Mouse (Mus musculus) midbrain, embryonic 12.5 days (tissue): ENCODE data around the gene Ankrd40. TPM values are rescaled to one million over a fixed set of nuclear protein-coding genes. Genes with fewer than 3 reads are reported as not detected.

Experiments
- ATAC-seq: fragments of 200-750 bp; cut with Nextera tagmentation; 2 replicates; pipeline ENCODE4 v1.8.0; 2017; ENCODE audit warnings: low read depth, moderate TSS enrichment, moderate library complexity; ENCODE audit not compliant: low FRiP score
- H3K27ac ChIP-seq: fragments of 300-500 bp; sonication (generic); replicated peaks from 2 replicates; pipeline ENCODE4 v1.5.1; 2016; ENCODE audit warnings: mild to moderate bottlenecking
- H3K27me3 ChIP-seq: fragments of 300-500 bp; sonication (generic); 2 replicates; pipeline ENCODE4 v1.6.1; 2016; ENCODE audit warnings: mild to moderate bottlenecking
- H3K36me3 ChIP-seq: fragments of 300-500 bp; sonication (generic); 2 replicates; pipeline ENCODE4 v1.6.1; 2016
- H3K4me1 ChIP-seq: fragments of 300-500 bp; sonication (generic); 2 replicates; pipeline ENCODE4 v1.6.1; 2016
- H3K4me2 ChIP-seq: fragments of 300-500 bp; sonication (generic); replicated peaks from 2 replicates; pipeline ENCODE4 v1.6.1; 2016; ENCODE audit warnings: mild to moderate bottlenecking, moderate library complexity
- H3K4me3 ChIP-seq: fragments of 300-500 bp; sonication (generic); 2 replicates; pipeline ENCODE4 v1.5.1; 2016; ENCODE audit warnings: mild to moderate bottlenecking
- H3K9ac ChIP-seq: fragments of 300-500 bp; sonication (generic); replicated peaks from 2 replicates; pipeline ENCODE4 v1.6.1; 2016; ENCODE audit warnings: mild to moderate bottlenecking, moderate library complexity
- H3K9me3 ChIP-seq: fragments of 300-500 bp; sonication (generic); 2 replicates; pipeline ENCODE4 v1.6.1; 2016; ENCODE audit warnings: mild to moderate bottlenecking
- WGBS: fragments of 180-500 bp; shearing (Covaris S2); methylation state at CpG from one replicate; pipeline ENCODE4 v1.1.7; 2016; 5-methylcytosine and 5-hydroxymethylcytosine counted together
- polyA plus RNA-seq: library from polyadenylated mRNA; unstranded; fragments of >200 nt; fragmentation: Nextera tagmentation; extraction: Ambion mirVana; gene quantifications from 2 replicates; pipeline ENCODE4 v1.2.1, GENCODE M21; 2016

Ankrd40 gene
- polyA plus RNA-seq, 1 experiment from 2014 or later, result 19.7 TPM

DNA sequence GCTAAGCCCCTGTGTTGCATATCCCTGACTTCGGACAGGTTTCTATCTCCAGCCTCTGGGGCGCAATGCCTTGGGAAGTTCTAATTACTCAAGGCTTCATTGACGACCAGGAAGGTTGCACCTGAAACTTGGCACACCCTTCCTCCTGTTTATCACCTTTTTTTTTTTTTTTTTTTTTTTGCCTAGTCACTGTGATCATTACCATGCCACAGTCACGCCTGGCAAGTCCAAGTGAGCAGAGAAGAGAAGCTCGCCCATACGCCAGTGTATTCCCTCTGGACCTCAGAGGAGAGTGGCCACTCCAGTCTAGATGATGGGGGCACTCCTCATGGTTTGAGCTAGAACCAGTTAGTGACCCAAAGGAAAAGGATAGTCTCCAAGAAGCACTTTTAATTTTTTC is 63.0 kb downstream of the Ankrd40 start:
- Histone ChIP-seq H3K36me3 (no peaks in the 10 kb centered on the region), H3K4me2 (no peak overlapping the region), H3K27me3 (peaks cover 37% of the 10 kb centered on the region), H3K4me3 (no peak overlapping the region), H3K27ac (no peak overlapping the region), H3K9ac (no peak overlapping the region), H3K4me1 (peaks cover 12% of the 10 kb centered on the region), H3K9me3 (no peaks in the 10 kb centered on the region)
- WGBS, result 92% methylated on average over 6 of the region's 6 CpGs
- ATAC-seq, result no peak

Other genes starting within 250 kb of the Ankrd40 start
- gene Tob1, start 116.5 kb upstream of the Ankrd40 start, polyA plus RNA-seq, result 36.7 and 38.3 TPM in 2 replicates
- gene Wfikkn2, start 82.0 kb upstream of the Ankrd40 start, polyA plus RNA-seq, result 3.8 and 4.5 TPM in 2 replicates
- 0.32 and 0.42 TPM in 2 replicates for gene Gm21885, start 46.1 kb upstream of the Ankrd40 start, polyA plus RNA-seq
- 145 and 162 TPM in 2 replicates for gene Luc7l3, start 6.0 kb upstream of the Ankrd40 start, polyA plus RNA-seq
- gene Abcc3, start 65.0 kb downstream of the Ankrd40 start, polyA plus RNA-seq, result 0.57 and 0.89 TPM in 2 replicates
- 16.2 and 16.5 TPM in 2 replicates for gene Cacna1g, start 146.2 kb downstream of the Ankrd40 start, polyA plus RNA-seq
- gene Spata20, start 158.2 kb downstream of the Ankrd40 start, polyA plus RNA-seq, result 0.36 TPM in 1 of 2 replicates, not detected in the other
- gene Epn3, start 172.0 kb downstream of the Ankrd40 start, polyA plus RNA-seq, result 0.47 and 0.68 TPM in 2 replicates
- gene Mycbpap, start 193.7 kb downstream of the Ankrd40 start, polyA plus RNA-seq, result 2.9 and 4.9 TPM in 2 replicates
- gene Rsad1, start 221.3 kb downstream of the Ankrd40 start, polyA plus RNA-seq, result 4.3 and 5.4 TPM in 2 replicates
- 0.31 and 0.45 TPM in 2 replicates for gene Chad, start 237.0 kb downstream of the Ankrd40 start, polyA plus RNA-seq